Mouse (Mus musculus): ENCODE measurements at regions not wholly inside any gene's neighbourhood (a gene's known extent, or its start where the extent isn't known, plus 50 kb on each side); places are given as distances from the start of the nearest gene placed in this dataset.

- H3K27ac ChIP-seq (replicated peaks), result no peak overlapping the region
- H3K4me3 ChIP-seq (ENCODE audit: low read depth, low read length), result no peak overlapping the region
- DNase-seq (ENCODE audit: low spot score) (no peak), ATAC-seq (ENCODE audit: low FRiP score, low TSS enrichment) (no peak)
- no peaks in the 10 kb centered on the region for H3K4me1 ChIP-seq (replicated peaks; ENCODE audit: control insufficient read depth, insufficient read depth)
- H3K4me2 ChIP-seq (replicated peaks; ENCODE audit: low read depth), result no peak overlapping the region
- H3K27me3 ChIP-seq (ENCODE audit: control insufficient read depth, insufficient read depth, low read length), result no peaks in the 10 kb centered on the region
- H3K36me3 ChIP-seq (ENCODE audit: control insufficient read depth, insufficient read depth, low read length), result no peaks in the 10 kb centered on the region
- WGBS, result 5% methylated on average over 5 of the region's 5 CpGs
- no peak for TF ChIP-seq EP300 (optimal IDR thresholded peaks at IDR 0.05)
- peak; percentile 80 for TF ChIP-seq CTCF (IDR thresholded peaks at IDR 0.05; ENCODE audit: low read depth)
- H3K9me3 ChIP-seq (ENCODE audit: control insufficient read depth, low read length), result no peaks in the 10 kb centered on the region
- no peak overlapping the region for H3K9ac ChIP-seq (ENCODE audit: low read length)
These were observed 73.1 kb downstream of the Olfr444 start for GRCm38 (mm10) chr6:43021967-43022366.
